Mouse (Mus musculus) embryonic facial prominence, embryonic 11.5 days (tissue): ENCODE results near the gene Gm20547. TPM values are rescaled to one million over a fixed set of nuclear protein-coding genes. Genes with fewer than 3 reads are reported as not detected.
"Not testable (repeated sequence)": the region's sequence is repeated elsewhere in the genome, so short reads cannot be mapped to it uniquely, and the experiment has no call there.

Source experiments
- ATAC-seq: fragments of 200-750 bp; cut with Nextera tagmentation; replicated peaks from 2 replicates; pipeline ENCODE4 v1.8.0; 2017; ENCODE audit warnings: low read depth; ENCODE audit not compliant: insufficient number of reproducible peaks, low FRiP score, low TSS enrichment
- DNase-seq: peaks from one replicate; pipeline ENCODE4 v3.0.0-alpha.2; 2015; ENCODE audit warnings: low spot score
- H3K27ac ChIP-seq: fragments of 300-500 bp; sonication (generic); replicated peaks from 2 replicates; pipeline ENCODE4 v1.5.1; 2014; ENCODE audit warnings: mild to moderate bottlenecking, low read depth, low read length, control low read depth
- H3K27me3 ChIP-seq: fragments of 300-500 bp; sonication (generic); 2 replicates; pipeline ENCODE4 v1.6.1; 2014; ENCODE audit warnings: mild to moderate bottlenecking, low read length, moderate library complexity, mixed read lengths; ENCODE audit not compliant: control insufficient read depth, insufficient read depth
- H3K36me3 ChIP-seq: fragments of 300-500 bp; sonication (generic); replicated peaks from 2 replicates; pipeline ENCODE4 v1.6.1; 2014; ENCODE audit warnings: low read depth, mild to moderate bottlenecking, low read length, moderate library complexity, mixed read lengths; ENCODE audit not compliant: control insufficient read depth, insufficient read depth
- H3K4me1 ChIP-seq: fragments of 300-500 bp; sonication (generic); 2 replicates; pipeline ENCODE4 v1.6.1; 2014; ENCODE audit warnings: low read length, mixed read lengths; ENCODE audit not compliant: control insufficient read depth, insufficient read depth
- H3K4me2 ChIP-seq: fragments of 300-500 bp; sonication (generic); 2 replicates; pipeline ENCODE4 v1.6.1; 2014; ENCODE audit warnings: low read depth, mild to moderate bottlenecking, control low read depth, low read length, moderate library complexity
- H3K4me3 ChIP-seq: fragments of 300-500 bp; sonication (generic); 2 replicates; pipeline ENCODE4 v1.5.1; 2014; ENCODE audit warnings: low read depth, low read length, control low read depth
- H3K9ac ChIP-seq: fragments of 300-500 bp; sonication (generic); replicated peaks from 2 replicates; pipeline ENCODE4 v1.6.1; 2014; ENCODE audit warnings: mild to moderate bottlenecking, control low read depth, low read length
- H3K9me3 ChIP-seq: fragments of 300-500 bp; sonication (generic); replicated peaks from 2 replicates; pipeline ENCODE4 v1.6.1; 2016; ENCODE audit warnings: mild to moderate bottlenecking, low read length, inconsistent platforms, mixed read lengths; ENCODE audit not compliant: control insufficient read depth
- WGBS: fragments of 180-500 bp; shearing (Covaris S2); extraction: QIAGEN DNeasy Blood & Tissue Kit; methylation state at CpG from one replicate; pipeline ENCODE4 v1.1.7; 2014; 5-methylcytosine and 5-hydroxymethylcytosine counted together
- polyA plus RNA-seq: library from polyadenylated mRNA; unstranded; fragments of >200 nt; fragmentation: Nextera tagmentation; extraction: Ambion mirVana; gene quantifications from 2 replicates; pipeline ENCODE4 v1.2.1, GENCODE M21; 2014

Gm20547 gene
- polyA plus RNA-seq, 1 experiment from 2014 or later = not detected

- WGBS = 85% methylated on average over 1 of the region's 1 CpGs
- DNase-seq, H3K4me3 ChIP-seq, H3K9me3 ChIP-seq, H3K9ac ChIP-seq, H3K4me2 ChIP-seq, H3K27ac ChIP-seq, H3K36me3 ChIP-seq, ATAC-seq, H3K27me3 ChIP-seq, H3K4me1 ChIP-seq: not testable (repeated sequence)
Observed at GRCm38 (mm10) chr17:34830776-34831175, 51.1 kb downstream of the Gm20547 start.

DNA sequence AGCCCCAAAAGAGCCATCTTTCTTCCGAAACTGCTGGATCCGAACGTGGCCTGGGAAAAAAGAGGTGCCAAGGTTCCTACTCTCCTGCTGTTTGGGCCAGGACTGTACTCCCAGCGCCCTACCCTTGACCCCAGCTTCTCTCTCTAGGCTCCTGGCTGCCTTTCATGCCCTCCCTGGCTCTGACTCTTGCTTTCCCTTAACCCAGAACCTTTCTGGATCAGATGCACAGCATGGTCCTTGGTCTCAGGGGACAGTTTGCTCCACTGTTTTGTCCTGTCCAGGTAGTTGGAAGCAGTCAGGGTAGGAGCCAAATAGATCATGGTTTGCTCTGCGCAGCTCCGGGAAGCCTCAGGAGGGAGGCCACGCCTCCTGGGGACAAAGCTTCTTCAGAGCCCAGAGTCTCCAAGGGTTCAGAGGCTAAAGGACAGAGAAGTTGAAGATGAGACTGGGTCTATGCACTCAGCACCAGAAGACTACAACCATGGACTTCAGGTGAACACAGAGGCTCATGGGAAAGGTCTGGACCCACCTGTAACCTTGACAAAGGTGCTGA lies 66.9 kb downstream of the Gm20547 start:
- no peak for ATAC-seq
- 78% methylated on average over 7 of the region's 7 CpGs for WGBS

GRCm38 (mm10) chr17:34813747-34814146 lies 68.1 kb downstream of the Gm20547 start:
- not testable (repeated sequence) for H3K4me3 ChIP-seq, H3K9ac ChIP-seq, H3K27ac ChIP-seq, H3K4me1 ChIP-seq, H3K36me3 ChIP-seq, H3K27me3 ChIP-seq, ATAC-seq, H3K9me3 ChIP-seq, H3K4me2 ChIP-seq
- DNase-seq = peak; percentile 22
- WGBS = 57% methylated on average over 11 of the region's 12 CpGs

More for the DNA sequence above, 66.9 kb downstream of the Gm20547 start:
- Histone ChIP-seq H3K9ac (no peak overlapping the region), H3K27ac (no peak overlapping the region), H3K36me3 (no peaks in the 10 kb centered on the region), H3K27me3 (no peaks in the 10 kb centered on the region), H3K4me2 (no peak overlapping the region), H3K9me3 (no peaks in the 10 kb centered on the region), H3K4me1 (no peaks in the 10 kb centered on the region), H3K4me3 (no peak overlapping the region)
- no peak for DNase-seq

DNA sequence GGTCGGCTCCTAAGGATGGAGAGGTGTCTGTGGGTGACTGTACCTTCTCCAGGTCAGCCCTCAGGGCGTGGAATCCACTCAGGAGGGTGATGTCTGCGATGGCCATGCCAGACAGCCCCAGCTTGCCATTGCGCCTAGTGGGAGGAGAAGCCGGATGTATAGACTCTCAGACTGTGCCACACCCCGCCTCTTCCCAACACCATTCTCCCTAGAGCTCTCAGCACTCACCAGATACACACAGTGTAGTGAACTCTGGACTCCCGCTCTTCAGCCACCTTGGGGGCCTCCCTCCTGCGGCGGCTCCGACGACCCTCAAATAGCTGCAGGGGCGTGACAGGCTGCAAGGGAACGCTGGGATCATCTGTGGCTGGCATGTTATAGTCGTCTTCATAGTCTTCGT lies 70.6 kb downstream of the Gm20547 start:
- H3K27ac ChIP-seq = no peak overlapping the region
- WGBS = 78% methylated on average over 15 of the region's 15 CpGs
- no peak overlapping the region for H3K4me3 ChIP-seq
- no peak for ATAC-seq
- no peaks in the 10 kb centered on the region for H3K27me3 ChIP-seq
- no peak overlapping the region for H3K9ac ChIP-seq
- no peaks in the 10 kb centered on the region for H3K36me3 ChIP-seq
- H3K4me1 ChIP-seq = no peaks in the 10 kb centered on the region
- no peak for DNase-seq
- H3K4me2 ChIP-seq = no peak overlapping the region
- H3K9me3 ChIP-seq = no peaks in the 10 kb centered on the region

DNA sequence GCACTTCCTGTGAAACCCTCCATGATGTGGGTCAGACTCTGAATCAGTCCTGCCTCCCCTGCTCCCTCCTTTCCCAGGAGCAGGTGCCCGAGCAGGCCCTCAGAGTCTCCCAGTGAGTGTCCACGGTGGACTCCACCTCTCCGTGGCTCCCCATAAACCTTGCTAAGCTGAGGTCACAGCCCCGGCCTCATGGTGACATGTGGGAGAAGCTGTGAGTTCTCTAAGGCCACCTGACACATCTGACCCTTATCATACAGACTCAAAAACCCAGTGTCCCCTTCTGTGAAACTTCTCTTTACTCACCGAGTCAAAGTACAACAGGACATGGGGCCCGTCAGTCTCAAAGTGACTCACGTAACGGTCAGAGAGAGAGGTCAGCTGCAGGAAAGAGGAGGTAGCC lies 71.0 kb downstream of the Gm20547 start:
- not testable (repeated sequence) for H3K9ac ChIP-seq, H3K4me2 ChIP-seq, H3K4me1 ChIP-seq, DNase-seq, H3K4me3 ChIP-seq, H3K27me3 ChIP-seq, ATAC-seq, H3K36me3 ChIP-seq, H3K9me3 ChIP-seq, H3K27ac ChIP-seq
- 83% methylated on average over 8 of the region's 8 CpGs for WGBS

DNA sequence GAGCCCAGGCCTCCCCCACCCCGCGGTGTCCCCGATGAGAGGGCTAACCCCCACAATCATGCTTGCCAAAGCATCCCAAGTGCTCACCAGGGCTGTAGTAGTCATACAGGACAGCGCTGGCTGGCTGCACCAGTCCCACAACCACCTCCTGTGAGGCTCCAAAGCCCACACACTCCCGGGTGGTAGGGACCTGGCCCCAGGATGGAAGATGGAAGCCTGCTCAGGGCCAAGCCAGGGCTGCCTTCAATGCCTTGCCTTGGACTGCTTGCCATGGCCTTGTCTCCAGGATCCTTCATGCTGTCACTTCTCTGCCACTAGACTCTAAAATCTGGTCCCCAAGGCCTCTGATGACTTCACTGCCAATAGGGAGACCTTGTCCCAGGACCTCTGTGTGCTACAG lies 71.4 kb downstream of the Gm20547 start:
- not testable (repeated sequence) for H3K4me1 ChIP-seq, DNase-seq, H3K9ac ChIP-seq, H3K4me2 ChIP-seq, H3K9me3 ChIP-seq, H3K36me3 ChIP-seq, H3K27me3 ChIP-seq, ATAC-seq, H3K4me3 ChIP-seq, H3K27ac ChIP-seq
- WGBS = 81% methylated on average over 5 of the region's 5 CpGs

DNA sequence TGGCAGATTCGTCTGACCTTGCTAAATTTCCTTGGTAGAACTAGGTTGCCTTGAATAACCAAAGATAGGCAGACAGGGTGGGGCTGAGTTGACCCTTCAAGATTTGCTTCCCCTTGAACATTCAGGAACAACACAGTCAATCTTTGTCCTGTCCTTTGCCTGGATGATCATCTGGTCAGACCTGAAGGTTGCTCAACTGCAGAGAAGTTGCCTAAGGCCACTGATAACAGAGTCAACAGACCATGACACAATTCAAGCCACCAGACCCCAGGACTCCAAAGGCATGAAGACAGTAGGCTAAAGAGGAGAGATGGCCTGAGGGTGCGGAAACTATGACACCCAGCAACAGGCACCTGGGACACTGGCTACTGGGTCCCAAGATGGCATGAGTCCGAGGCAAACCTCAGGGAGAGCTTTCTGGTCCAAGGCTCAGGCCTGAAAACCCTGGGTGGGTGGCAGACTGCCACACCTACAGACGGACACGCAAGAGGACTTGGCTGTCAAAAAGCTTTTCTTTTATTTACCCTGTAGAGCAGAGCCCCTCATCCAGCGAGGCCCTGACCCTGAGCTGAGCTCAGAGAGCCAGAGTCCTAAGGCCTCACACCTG lies 73.1 kb downstream of the Gm20547 start:
- no peak overlapping the region for H3K27ac ChIP-seq
- ATAC-seq (no peak), DNase-seq (no peak)
- peaks cover 2% of the 10 kb centered on the region; the same call in 1 of the 2 replicates for H3K9me3 ChIP-seq
- H3K4me2 ChIP-seq = no peak overlapping the region
- 80% methylated on average over 6 of the region's 6 CpGs for WGBS
- no peak overlapping the region for H3K9ac ChIP-seq
- H3K27me3 ChIP-seq = no peaks in the 10 kb centered on the region
- no peaks in the 10 kb centered on the region for H3K36me3 ChIP-seq
- H3K4me3 ChIP-seq = no peak overlapping the region
- no peaks in the 10 kb centered on the region for H3K4me1 ChIP-seq

DNA sequence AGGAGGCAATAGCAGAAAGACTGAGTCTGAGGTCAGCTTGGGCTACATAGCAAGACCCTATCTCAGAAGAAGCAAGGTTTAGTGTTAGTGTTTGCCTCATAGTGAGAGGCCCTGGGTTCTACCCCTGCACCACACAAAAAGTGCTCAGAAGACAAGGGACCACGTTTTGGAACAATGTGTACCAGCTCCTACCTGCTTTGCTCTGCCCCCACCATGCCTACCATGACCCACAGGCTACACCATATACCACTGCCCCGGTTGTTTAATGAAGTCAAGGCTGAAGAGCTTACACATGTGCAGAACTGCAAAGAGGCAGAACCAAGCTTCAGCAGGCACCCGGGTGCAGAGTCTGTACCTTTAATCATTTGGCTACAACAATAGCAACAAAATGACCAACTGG lies 74.7 kb downstream of the Gm20547 start:
- 67% methylated on average over 3 of the region's 3 CpGs for WGBS
- DNase-seq = no peak
- H3K4me2 ChIP-seq = no peak overlapping the region
- H3K27me3 ChIP-seq = no peaks in the 10 kb centered on the region
- no peak overlapping the region for H3K4me3 ChIP-seq
- H3K9me3 ChIP-seq = peaks cover 2% of the 10 kb centered on the region; the same call in 1 of the 2 replicates
- no peaks in the 10 kb centered on the region for H3K36me3 ChIP-seq
- no peaks in the 10 kb centered on the region for H3K4me1 ChIP-seq
- no peak overlapping the region for H3K27ac ChIP-seq
- ATAC-seq = no peak
- no peak overlapping the region for H3K9ac ChIP-seq
